Mouse (Mus musculus): ENCODE results near the gene Il1rapl1. TPM values are rescaled to one million over a fixed set of nuclear protein-coding genes. Genes with fewer than 3 reads are reported as not detected.

Gene Il1rapl1
- polyA plus RNA-seq, 1 experiment from 2014 or later, result 0.27 TPM

DNA sequence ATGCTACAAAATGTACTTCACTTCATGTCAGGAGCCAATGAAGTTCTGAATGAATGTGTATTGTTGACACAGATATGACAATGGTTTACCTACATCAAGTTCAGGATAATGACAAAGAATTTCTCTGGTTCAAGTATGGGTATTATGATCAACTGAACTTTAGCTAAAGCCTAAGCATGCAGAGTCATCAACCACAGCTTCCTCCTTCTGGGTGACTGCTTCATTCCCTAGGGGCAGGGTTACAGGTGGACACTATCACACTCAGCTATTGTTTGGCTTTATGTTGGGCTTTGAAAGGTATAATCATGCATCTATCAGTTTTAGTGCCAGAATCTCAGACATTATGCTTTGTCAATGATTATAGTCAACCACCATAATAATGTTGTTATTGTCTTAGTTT lies 1166.3 kb downstream of the Il1rapl1 start:
- H3K27ac ChIP-seq (ENCODE audit: low read depth, low read length), result no peak overlapping the region
- no peak for ATAC-seq
- H3K4me1 ChIP-seq (replicated peaks; ENCODE audit: control insufficient read depth, insufficient read depth, low read length), result no peaks in the 10 kb centered on the region
- H3K4me3 ChIP-seq (ENCODE audit: low read depth, low read length), result no peak overlapping the region
- no peak for TF ChIP-seq CTCF (IDR thresholded peaks at IDR 0.05; ENCODE audit: low read depth)
- H3K9me3 ChIP-seq (ENCODE audit: control insufficient read depth), result no peaks in the 10 kb centered on the region
- no peaks in the 10 kb centered on the region for H3K36me3 ChIP-seq (ENCODE audit: control insufficient read depth, insufficient read depth)
- no peak overlapping the region for H3K4me2 ChIP-seq (replicated peaks; ENCODE audit: low read depth)
- no peaks in the 10 kb centered on the region for H3K27me3 ChIP-seq (replicated peaks; ENCODE audit: control insufficient read depth, insufficient read depth, low read length)
- H3K9ac ChIP-seq (ENCODE audit: low read depth, low read length), result no peak overlapping the region

DNA sequence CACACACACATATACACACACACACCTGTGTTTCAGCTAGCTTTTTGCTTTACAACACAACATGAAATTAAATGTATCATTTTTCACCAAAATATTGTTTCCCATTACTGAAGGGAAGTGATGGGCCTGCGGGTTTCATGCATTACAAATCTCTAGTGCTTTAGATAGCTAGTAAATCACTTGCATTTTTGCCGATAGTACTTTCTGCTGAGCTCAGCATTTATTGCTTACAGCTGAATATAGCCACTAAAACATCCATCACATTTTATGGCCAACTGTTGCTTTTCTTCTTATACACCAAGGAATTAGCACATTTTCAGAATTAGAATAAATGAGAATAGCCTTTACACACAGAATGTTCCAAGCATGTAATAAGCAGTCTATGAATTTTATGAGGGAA lies 1260.6 kb downstream of the Il1rapl1 start:
- Histone ChIP-seq H3K9ac (ENCODE audit: low read depth, low read length) (no peak overlapping the region), H3K4me3 (ENCODE audit: low read depth, low read length) (no peak overlapping the region), H3K27ac (ENCODE audit: low read depth, low read length) (no peak overlapping the region), H3K27me3 (replicated peaks; ENCODE audit: control insufficient read depth, insufficient read depth, low read length) (no peaks in the 10 kb centered on the region), H3K4me2 (replicated peaks; ENCODE audit: low read depth) (no peak overlapping the region), H3K36me3 (ENCODE audit: control insufficient read depth, insufficient read depth) (no peaks in the 10 kb centered on the region), H3K4me1 (replicated peaks; ENCODE audit: control insufficient read depth, insufficient read depth, low read length) (no peaks in the 10 kb centered on the region), H3K9me3 (ENCODE audit: control insufficient read depth) (no peaks in the 10 kb centered on the region)
- 78% methylated on average over 2 of the region's 2 CpGs for WGBS
- ATAC-seq, result no peak
- no peak for TF ChIP-seq CTCF (IDR thresholded peaks at IDR 0.05; ENCODE audit: low read depth)

DNA sequence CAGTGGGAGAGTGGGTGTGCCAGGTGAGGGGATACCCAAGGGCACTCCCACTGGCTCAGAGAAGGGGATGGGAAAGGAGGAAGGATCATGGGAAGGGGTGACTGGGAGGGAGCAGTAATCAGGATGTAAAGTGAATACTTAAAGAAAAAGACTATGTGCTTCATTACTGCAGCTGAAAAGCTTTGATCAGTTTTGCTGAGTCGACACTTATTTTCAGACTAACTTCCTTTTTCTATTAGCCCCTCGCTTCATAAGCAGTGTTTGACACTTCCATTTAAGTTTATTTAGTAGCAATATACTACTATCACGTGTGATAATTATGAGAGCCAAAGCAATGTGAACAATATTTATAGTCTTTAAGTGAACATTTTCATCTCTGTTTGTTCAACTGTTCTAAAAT lies 1307.2 kb downstream of the Il1rapl1 start:
- H3K4me3 ChIP-seq (ENCODE audit: low read depth, low read length), result no peak overlapping the region
- no peak overlapping the region for H3K4me2 ChIP-seq (replicated peaks; ENCODE audit: low read depth)
- 80% methylated on average over 3 of the region's 3 CpGs for WGBS
- H3K36me3 ChIP-seq (ENCODE audit: control insufficient read depth, insufficient read depth), result no peaks in the 10 kb centered on the region
- no peak overlapping the region for H3K27ac ChIP-seq (ENCODE audit: low read depth, low read length)
- no peaks in the 10 kb centered on the region for H3K27me3 ChIP-seq (replicated peaks; ENCODE audit: control insufficient read depth, insufficient read depth, low read length)
- no peaks in the 10 kb centered on the region for H3K4me1 ChIP-seq (replicated peaks; ENCODE audit: control insufficient read depth, insufficient read depth, low read length)
- no peaks in the 10 kb centered on the region for H3K9me3 ChIP-seq (ENCODE audit: control insufficient read depth)
- TF ChIP-seq CTCF (IDR thresholded peaks at IDR 0.05; ENCODE audit: low read depth), result no peak
- H3K9ac ChIP-seq (ENCODE audit: low read depth, low read length), result no peak overlapping the region
- no peak for ATAC-seq

DNA sequence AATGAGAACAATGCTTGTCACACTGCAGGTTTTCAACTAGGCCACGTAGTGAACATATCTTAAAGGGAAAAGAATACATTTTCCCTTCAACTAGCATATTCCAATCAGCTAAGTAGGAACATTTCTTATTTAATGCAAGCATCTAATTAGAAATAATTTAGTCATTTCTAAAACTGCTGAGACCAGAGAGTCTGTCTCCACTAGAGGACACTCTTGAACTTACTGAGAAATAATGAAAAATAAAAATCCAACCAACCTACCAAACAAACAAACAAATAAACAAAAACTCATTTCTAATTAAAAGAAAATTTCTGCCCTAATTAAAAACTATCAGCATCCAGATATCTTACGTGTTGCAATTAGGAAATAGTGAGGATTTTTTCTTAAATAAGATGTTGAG lies 1312.7 kb downstream of the Il1rapl1 start:
- WGBS, result 65% methylated on average over 2 of the region's 2 CpGs
- no peaks in the 10 kb centered on the region for H3K27me3 ChIP-seq (replicated peaks; ENCODE audit: control insufficient read depth, insufficient read depth, low read length)

DNA sequence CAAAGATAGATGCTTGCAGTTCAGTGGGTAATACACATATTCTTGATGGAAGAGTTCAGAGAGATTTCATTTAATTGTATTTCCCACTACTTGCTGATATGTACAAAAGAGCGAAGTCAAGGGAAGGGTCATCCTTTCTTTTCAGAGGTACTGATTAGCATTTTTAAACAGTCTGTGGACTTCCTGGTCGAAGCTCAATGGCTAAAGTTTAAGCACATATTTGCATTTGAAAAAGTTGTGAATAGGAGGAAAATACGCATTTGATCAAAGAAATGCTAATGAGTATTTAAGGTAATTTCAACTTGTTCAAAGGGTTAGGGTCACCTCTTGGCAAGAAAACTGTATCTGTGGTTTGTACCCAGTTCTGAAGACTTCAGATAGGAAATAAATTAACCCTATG lies 1386.6 kb downstream of the Il1rapl1 start:
- ATAC-seq, result no peak
- H3K4me1 ChIP-seq (replicated peaks; ENCODE audit: control insufficient read depth, insufficient read depth, low read length), result no peaks in the 10 kb centered on the region
- TF ChIP-seq CTCF (IDR thresholded peaks at IDR 0.05; ENCODE audit: low read depth), result no peak
- WGBS, result 48% methylated on average over 3 of the region's 3 CpGs
- no peak overlapping the region for H3K27ac ChIP-seq (ENCODE audit: low read depth, low read length)
- H3K27me3 ChIP-seq (replicated peaks; ENCODE audit: control insufficient read depth, insufficient read depth, low read length), result no peaks in the 10 kb centered on the region
- H3K4me2 ChIP-seq (replicated peaks; ENCODE audit: low read depth), result no peak overlapping the region
- H3K9ac ChIP-seq (ENCODE audit: low read depth, low read length), result no peak overlapping the region
- no peak overlapping the region for H3K4me3 ChIP-seq (ENCODE audit: low read depth, low read length)
- H3K9me3 ChIP-seq (ENCODE audit: control insufficient read depth), result no peaks in the 10 kb centered on the region
- H3K36me3 ChIP-seq (ENCODE audit: control insufficient read depth, insufficient read depth), result no peaks in the 10 kb centered on the region

More for the DNA sequence above, 1312.7 kb downstream of the Il1rapl1 start:
- Histone ChIP-seq H3K4me1 (replicated peaks; ENCODE audit: control insufficient read depth, insufficient read depth, low read length) (no peaks in the 10 kb centered on the region), H3K27ac (ENCODE audit: low read depth, low read length) (no peak overlapping the region), H3K4me2 (replicated peaks; ENCODE audit: low read depth) (no peak overlapping the region), H3K9ac (ENCODE audit: low read depth, low read length) (no peak overlapping the region), H3K9me3 (ENCODE audit: control insufficient read depth) (no peaks in the 10 kb centered on the region), H3K36me3 (ENCODE audit: control insufficient read depth, insufficient read depth) (no peaks in the 10 kb centered on the region), H3K4me3 (ENCODE audit: low read depth, low read length) (no peak overlapping the region)
- ATAC-seq, result no peak
- TF ChIP-seq CTCF (IDR thresholded peaks at IDR 0.05; ENCODE audit: low read depth), result no peak
